Mouse (Mus musculus) brain, embryonic 14.5 days (tissue): ENCODE measurements around the gene Cdnf.

Experiments
- CTCF ChIP-seq: fragments of 200-500 bp; IDR thresholded peaks from 2 replicates; pipeline ENCODE4 v1.5.1; 2012; ENCODE audit warnings: inconsistent platforms, mild to moderate bottlenecking, moderate library complexity, borderline replicate concordance; ENCODE audit not compliant: insufficient read depth, insufficient read length; ENCODE audit errors: extremely low read depth
- POLR2A ChIP-seq: fragments of 200-500 bp; IDR thresholded peaks from 2 replicates; pipeline ENCODE4 v1.6.1; 2012; ENCODE audit warnings: mild to moderate bottlenecking, inconsistent platforms, borderline replicate concordance; ENCODE audit not compliant: poor library complexity, insufficient read depth, insufficient read length, severe bottlenecking; ENCODE audit errors: extremely low read depth

- TF ChIP-seq CTCF (no peak), POLR2A (no peak)
Measured at GRCm38 (mm10) chr2:3541307-3542079, 28.7 kb downstream of the Cdnf start.
